Mouse (Mus musculus) thymus, adult 2 months (tissue): ENCODE measurements around the gene Col11a2.

ENCODE experiments used
- CTCF ChIP-seq: fragments of 200-500 bp; IDR thresholded peaks from 2 replicates; pipeline ENCODE4 v1.5.1; 2012; ENCODE audit warnings: mild to moderate bottlenecking, control low read depth, low read length, moderate library complexity, borderline replicate concordance; ENCODE audit not compliant: control insufficient read depth, poor library complexity, insufficient read depth; ENCODE audit errors: extremely low read depth
- POLR2A ChIP-seq: fragments of 200-500 bp; IDR thresholded peaks from 2 replicates; pipeline ENCODE4 v1.6.1; 2012; ENCODE audit warnings: mild to moderate bottlenecking, low read length, control low read depth, moderate library complexity; ENCODE audit not compliant: control insufficient read depth, poor library complexity, insufficient read depth; ENCODE audit errors: extremely low read depth

- no peak for TF ChIP-seq CTCF
- TF ChIP-seq POLR2A, result no peak
Measured at GRCm38 (mm10) chr17:34013436-34013835, 25.8 kb upstream of the Col11a2 start.
